In the genomic region with DNA sequence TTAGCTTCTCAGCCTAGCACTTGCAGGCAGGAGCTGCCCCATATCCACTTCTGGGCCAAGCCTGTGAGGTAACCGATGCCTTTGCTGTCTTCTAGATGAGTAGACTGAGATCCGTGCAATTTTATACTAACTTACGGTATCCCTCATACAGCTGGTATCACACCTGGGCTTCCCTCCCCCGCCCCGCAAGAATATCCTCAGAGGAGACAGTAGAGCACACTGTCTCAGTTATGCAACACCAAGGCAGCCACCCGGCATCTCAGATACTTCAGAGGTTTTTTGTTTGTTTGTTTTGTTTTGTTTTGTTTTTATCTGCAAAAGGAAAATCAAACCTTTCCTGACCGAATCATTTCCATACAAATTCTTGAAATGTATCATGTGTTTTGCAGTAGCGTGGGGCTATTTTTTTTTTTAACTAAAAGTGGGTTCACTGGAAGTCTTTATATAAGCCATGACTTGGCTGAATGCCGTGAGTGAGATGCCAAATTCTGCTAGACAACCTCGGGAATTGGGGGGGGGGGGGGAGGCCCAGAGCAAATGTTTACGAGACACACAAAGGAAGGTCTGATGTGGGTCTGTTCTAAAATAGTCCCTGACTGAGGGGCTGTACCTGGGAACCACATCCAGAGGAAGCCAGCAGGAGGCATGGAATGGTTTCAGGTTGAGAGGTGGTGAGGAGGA, we compare ENCODE assay signal across 23 mouse cellular contexts. TPM values are rescaled to one million over a fixed set of nuclear protein-coding genes. Genes with fewer than 3 reads are reported as not detected.
A peak's percentile ranks its signal among the peaks of the same experiment; 100 is the strongest.
DNase-seq lines count a peak whose midpoint lies in the region; ATAC-seq and TF ChIP-seq lines count a peak whose summit lies in the region.
"Had no signal": no experiment of that assay in that cellular context is flagged by ENCODE, and none has a peak within 500 bp of the region (broad histone marks: within the 10 kb centered on the region; RNA-seq: fewer than 3 reads in every experiment).

No protein-coding gene starts in this region.

- H3K27me3 ChIP-seq in forebrain, embryonic 14.5 days (replicated peaks; ENCODE audit: control insufficient read depth, insufficient read depth, low read length) = no peaks in the 10 kb centered on the region
- no peaks in the 10 kb centered on the region for H3K27me3 ChIP-seq in forebrain, embryonic 13.5 days
- no peaks in the 10 kb centered on the region for H3K27me3 ChIP-seq in midbrain, postnatal 0 days (ENCODE audit: insufficient read depth, low read length)
- H3K27me3 ChIP-seq in midbrain, embryonic 11.5 days (ENCODE audit: control insufficient read depth, insufficient read depth, low read length) = no peaks in the 10 kb centered on the region
- H3K27me3 ChIP-seq in embryonic facial prominence, embryonic 15.5 days = no peaks in the 10 kb centered on the region
- no peaks in the 10 kb centered on the region for H3K27me3 ChIP-seq in intestine, embryonic 16.5 days (replicated peaks; ENCODE audit: control insufficient read depth, insufficient read depth, low read length)
- H3K27me3 ChIP-seq: hindbrain, embryonic 12.5 days; Patski had no signal

- H3K4me3 ChIP-seq in forebrain, embryonic 14.5 days (ENCODE audit: low read depth, low read length) = no peak overlapping the region
- no peak overlapping the region for H3K4me3 ChIP-seq in forebrain, embryonic 13.5 days
- no peak overlapping the region for H3K4me3 ChIP-seq in midbrain, postnatal 0 days (ENCODE audit: low read depth, low read length)
- H3K4me3 ChIP-seq in midbrain, embryonic 11.5 days (ENCODE audit: low read depth, low read length) = no peak overlapping the region
- H3K4me3 ChIP-seq in embryonic facial prominence, embryonic 15.5 days (replicated peaks) = no peak overlapping the region
- H3K4me3 ChIP-seq in intestine, embryonic 16.5 days (ENCODE audit: low read length) = no peak overlapping the region
- H3K4me3 ChIP-seq: heart, embryonic 10.5 days; hindbrain, embryonic 12.5 days had no signal

- peaks cover 6% of the 10 kb centered on the region for H3K4me1 ChIP-seq in forebrain, embryonic 14.5 days (ENCODE audit: control insufficient read depth, insufficient read depth, low read length)
- H3K4me1 ChIP-seq in forebrain, embryonic 13.5 days = peaks cover 30% of the 10 kb centered on the region
- 0 out of 2 replicates have a peak, but pooled peaks cover 5% of the 10 kb centered on the region for H3K4me1 ChIP-seq in midbrain, postnatal 0 days (ENCODE audit: insufficient read depth, low read length)
- H3K4me1 ChIP-seq in midbrain, embryonic 11.5 days (ENCODE audit: control insufficient read depth, insufficient read depth, low read length) = no peaks in the 10 kb centered on the region; the same call in 1 of the 2 replicates
- H3K4me1 ChIP-seq in embryonic facial prominence, embryonic 15.5 days = peaks cover 42% of the 10 kb centered on the region
- H3K4me1 ChIP-seq in intestine, embryonic 16.5 days (ENCODE audit: control insufficient read depth, insufficient read depth, low read length) = peaks cover 9% of the 10 kb centered on the region

- peak; percentile 55 for DNase-seq in forebrain, embryonic 14.5 days (ENCODE audit: low spot score)
- peak; percentile 16 for DNase-seq in midbrain, postnatal 0 days (ENCODE audit: low spot score)
- DNase-seq in midbrain, embryonic 11.5 days (ENCODE audit: low spot score, missing footprints) = no peak
- DNase-seq in telencephalon, adult 2 months (ENCODE audit: low read depth, low spot score) = peak; percentile 15
- DNase-seq in left cerebral cortex, postnatal 25 days (ENCODE audit: low spot score in 2 of 2) = no peak
- DNase-seq: adrenal gland, postnatal 14 days; cerebellum, adult 2 months; cerebellum, postnatal 14 days; embryo, embryonic 11 days; forebrain, postnatal 0 days; gastrocnemius, postnatal 36 days; heart, adult 11 months; heart, postnatal 10 days; heart, postnatal 4 days had no signal

- intact Hi-C loops in left cerebral cortex, postnatal 25 days (cut with DNase I) = no loop called here

- no peak overlapping the region for H3K4me2 ChIP-seq in forebrain, embryonic 14.5 days (ENCODE audit: low read length)
- no peak overlapping the region for H3K4me2 ChIP-seq in forebrain, embryonic 13.5 days
- H3K4me2 ChIP-seq in midbrain, postnatal 0 days (ENCODE audit: low read depth, low read length, poor library complexity, severe bottlenecking) = no peak overlapping the region
- no peak overlapping the region for H3K4me2 ChIP-seq in midbrain, embryonic 11.5 days
- H3K4me2 ChIP-seq in embryonic facial prominence, embryonic 15.5 days (replicated peaks) = no peak overlapping the region
- H3K4me2 ChIP-seq in intestine, embryonic 16.5 days (ENCODE audit: low read depth, low read length) = no peak overlapping the region
- H3K4me2 ChIP-seq: hindbrain, embryonic 12.5 days had no signal

- no peaks in the 10 kb centered on the region for H3K36me3 ChIP-seq in forebrain, embryonic 14.5 days (ENCODE audit: control insufficient read depth, insufficient read depth, low read length)
- H3K36me3 ChIP-seq in forebrain, embryonic 13.5 days (ENCODE audit: poor library complexity, severe bottlenecking) = no peaks in the 10 kb centered on the region
- H3K36me3 ChIP-seq in midbrain, postnatal 0 days (ENCODE audit: insufficient read depth, low read length) = no peaks in the 10 kb centered on the region
- no peaks in the 10 kb centered on the region for H3K36me3 ChIP-seq in midbrain, embryonic 11.5 days (ENCODE audit: control insufficient read depth, insufficient read depth, low read length)
- H3K36me3 ChIP-seq in embryonic facial prominence, embryonic 15.5 days = no peaks in the 10 kb centered on the region
- H3K36me3 ChIP-seq in intestine, embryonic 16.5 days (ENCODE audit: control insufficient read depth, insufficient read depth, low read length) = no peaks in the 10 kb centered on the region
- H3K36me3 ChIP-seq: heart, embryonic 10.5 days; hindbrain, embryonic 12.5 days had no signal

- TF ChIP-seq CTCF in midbrain, postnatal 0 days (IDR thresholded peaks at IDR 0.05) = no peak

- no peak for ATAC-seq in forebrain, embryonic 14.5 days
- ATAC-seq in forebrain, embryonic 13.5 days = no peak
- no peak for ATAC-seq in midbrain, postnatal 0 days (ENCODE audit: low FRiP score)
- ATAC-seq in midbrain, embryonic 11.5 days (ENCODE audit: low FRiP score) = no peak
- ATAC-seq in embryonic facial prominence, embryonic 15.5 days (ENCODE audit: insufficient number of reproducible peaks, low FRiP score, low TSS enrichment, low read depth) = no peak
- no peak for ATAC-seq in intestine, embryonic 16.5 days
- ATAC-seq: activated CD4-positive, CD25-positive, alpha-beta regulatory T cell, adult 4 months; forebrain, postnatal 0 days; hindbrain, embryonic 16.5 days; inflammation-experienced regulatory T-cells, adult 6 months; Patski had no signal

- H3K27ac ChIP-seq in forebrain, embryonic 14.5 days (ENCODE audit: low read depth, low read length) = 0 out of 2 replicates have a peak overlapping the region, but pooled peaks have one; percentile 21
- no peak overlapping the region for H3K27ac ChIP-seq in forebrain, embryonic 13.5 days
- H3K27ac ChIP-seq in midbrain, postnatal 0 days (ENCODE audit: low read depth, low read length) = no peak overlapping the region
- no peak overlapping the region for H3K27ac ChIP-seq in midbrain, embryonic 11.5 days (ENCODE audit: low read depth, low read length)
- H3K27ac ChIP-seq in embryonic facial prominence, embryonic 15.5 days (replicated peaks) = peak overlapping the region; percentile 48; the same call in 1 of the 2 replicates
- no peak overlapping the region for H3K27ac ChIP-seq in intestine, embryonic 16.5 days (ENCODE audit: low read length)
- H3K27ac ChIP-seq: heart, embryonic 10.5 days; hindbrain, embryonic 12.5 days had no signal

- no peak overlapping the region for H3K9ac ChIP-seq in forebrain, embryonic 14.5 days (ENCODE audit: low read length)
- no peak overlapping the region for H3K9ac ChIP-seq in forebrain, embryonic 13.5 days
- H3K9ac ChIP-seq in midbrain, postnatal 0 days (replicated peaks; ENCODE audit: low read length, poor library complexity, severe bottlenecking) = no peak overlapping the region
- no peak overlapping the region for H3K9ac ChIP-seq in midbrain, embryonic 11.5 days (ENCODE audit: low read length)
- H3K9ac ChIP-seq in embryonic facial prominence, embryonic 15.5 days = no peak overlapping the region
- no peak overlapping the region for H3K9ac ChIP-seq in intestine, embryonic 16.5 days (ENCODE audit: low read depth, low read length)
- H3K9ac ChIP-seq: forebrain, postnatal 0 days; hindbrain, embryonic 12.5 days had no signal

- 66% methylated on average over 11 of the region's 11 CpGs for WGBS in forebrain, embryonic 14.5 days
- whole genome bisulfite sequencing in forebrain, embryonic 13.5 days = 77% methylated on average over 11 of the region's 11 CpGs
- WGBS in midbrain, postnatal 0 days = 76% methylated on average over 11 of the region's 11 CpGs
- WGBS in midbrain, embryonic 11.5 days = 90% methylated on average over 11 of the region's 11 CpGs
- 48% methylated on average over 11 of the region's 11 CpGs for WGBS in embryonic facial prominence, embryonic 15.5 days
- WGBS in intestine, embryonic 16.5 days = 68% methylated on average over 11 of the region's 11 CpGs

- no peaks in the 10 kb centered on the region for H3K9me3 ChIP-seq in forebrain, embryonic 14.5 days (replicated peaks; ENCODE audit: control insufficient read depth, low read length)
- no peaks in the 10 kb centered on the region for H3K9me3 ChIP-seq in forebrain, embryonic 13.5 days (replicated peaks)
- H3K9me3 ChIP-seq in midbrain, postnatal 0 days (ENCODE audit: low read length) = no peaks in the 10 kb centered on the region
- H3K9me3 ChIP-seq in midbrain, embryonic 11.5 days (ENCODE audit: control insufficient read depth, low read length) = no peaks in the 10 kb centered on the region
- H3K9me3 ChIP-seq in embryonic facial prominence, embryonic 15.5 days (replicated peaks) = no peaks in the 10 kb centered on the region
- H3K9me3 ChIP-seq in intestine, embryonic 16.5 days (ENCODE audit: control insufficient read depth, low read length) = no peaks in the 10 kb centered on the region
- H3K9me3 ChIP-seq: heart, embryonic 10.5 days; hindbrain, embryonic 12.5 days had no signal

RNA-seq across cellular contexts. Expression of a gene that starts 54.8 kb away (rescaled TPM):
- polyA plus RNA-seq in forebrain, embryonic 14.5 days (2014; fragmentation: Nextera tagmentation; extraction: Ambion mirVana) = 14.6 and 17.1 TPM in 2 replicates
- 14.0 and 15.5 TPM in 2 replicates for polyA plus RNA-seq in forebrain, embryonic 13.5 days (2015; fragmentation: Nextera tagmentation; extraction: Ambion mirVana)
- total RNA-seq in midbrain, postnatal 0 days (2014; rRNA removed) = 33.3 and 34.0 TPM in 2 replicates
- 18.8 and 19.2 TPM in 2 replicates for polyA plus RNA-seq in midbrain, postnatal 0 days (2015; fragmentation: Nextera tagmentation; extraction: Ambion mirVana)
- polyA plus RNA-seq in midbrain, embryonic 11.5 days (2014; fragmentation: Nextera tagmentation; extraction: Ambion mirVana) = 10.3 and 11.1 TPM in 2 replicates
- 9.5 and 10.6 TPM in 2 replicates for polyA plus RNA-seq in embryonic facial prominence, embryonic 15.5 days (2015; fragmentation: Nextera tagmentation; extraction: Ambion mirVana)
- total RNA-seq in left cerebral cortex, postnatal 25 days (2021) = 10 to 100 TPM; 14.0 to 14.1 TPM
- polyA plus RNA-seq in intestine, embryonic 16.5 days (2015; fragmentation: Nextera tagmentation; extraction: Ambion mirVana) = 7.3 TPM in 2 replicates

RNA-seq across cellular contexts. Expression of a gene that starts 54.9 kb away (rescaled TPM):
- 10.7 and 11.3 TPM in 2 replicates for polyA plus RNA-seq in forebrain, embryonic 14.5 days (2014; fragmentation: Nextera tagmentation; extraction: Ambion mirVana)
- polyA plus RNA-seq in forebrain, embryonic 13.5 days (2015; fragmentation: Nextera tagmentation; extraction: Ambion mirVana) = 7.0 and 9.0 TPM in 2 replicates
- 121 and 125 TPM in 2 replicates for total RNA-seq in midbrain, postnatal 0 days (2014; rRNA removed)
- polyA plus RNA-seq in midbrain, postnatal 0 days (2015; fragmentation: Nextera tagmentation; extraction: Ambion mirVana) = 14.3 and 15.0 TPM in 2 replicates
- polyA plus RNA-seq in midbrain, embryonic 11.5 days (2014; fragmentation: Nextera tagmentation; extraction: Ambion mirVana) = 4.3 and 5.8 TPM in 2 replicates
- polyA plus RNA-seq in embryonic facial prominence, embryonic 15.5 days (2015; fragmentation: Nextera tagmentation; extraction: Ambion mirVana) = 3.5 and 4.3 TPM in 2 replicates
- total RNA-seq in left cerebral cortex, postnatal 25 days (2021) = 10 to 100 TPM; 91.7 to 93.5 TPM
- polyA plus RNA-seq in intestine, embryonic 16.5 days (2015; fragmentation: Nextera tagmentation; extraction: Ambion mirVana) = 1.1 and 2.6 TPM in 2 replicates
- polyA plus RNA-seq: inflammation-experienced regulatory T-cells, adult 6 months had no signal

Comparison
In these comparisons a context has a peak if more than half of its experiments do, and no peak if none do; other contexts are left out.
1. DNase-seq: peak in forebrain, embryonic 14.5 days (single experiment), midbrain, postnatal 0 days (single experiment) and telencephalon, adult 2 months (single experiment); none in midbrain, embryonic 11.5 days (single experiment) and left cerebral cortex, postnatal 25 days (0 of 2).
2. H3K27ac ChIP-seq: peak in forebrain, embryonic 14.5 days (single experiment) and embryonic facial prominence, embryonic 15.5 days (single experiment); none in forebrain, embryonic 13.5 days (single experiment), midbrain, postnatal 0 days (single experiment), midbrain, embryonic 11.5 days (single experiment) and intestine, embryonic 16.5 days (single experiment).